Mouse (Mus musculus): ENCODE data around the gene Spata31d1d.
"Not testable (repeated sequence)": the region's sequence is repeated elsewhere in the genome, so short reads cannot be mapped to it uniquely, and the experiment has no call there.

The Spata31d1d gene

GRCm38 (mm10) chr13:59735190-59735589, 3.6 kb upstream of the Spata31d1d start:
- in situ Hi-C loops (cut with MboI; ENCODE audit: unreplicated experiment in 2 of 2): loop anchor here (25.0 kb wide), 2 partner anchors 727 to 1002 kb away; no protein-coding TSS in a partner anchor

- in situ Hi-C loops (cut with MboI; ENCODE audit: unreplicated experiment in 2 of 2): loop anchor here (5.0 to 25.0 kb wide), 3 partner anchors 728 to 1097 kb away; no protein-coding TSS in a partner anchor
Observed at GRCm38 (mm10) chr13:59734347-59734746, 2.8 kb upstream of the Spata31d1d start.

- in situ Hi-C loops (cut with MboI; ENCODE audit: unreplicated experiment in 2 of 2): loop anchor here (5.0 to 25.0 kb wide), 3 partner anchors 728 to 1097 kb away; no protein-coding TSS in a partner anchor
Observed at GRCm38 (mm10) chr13:59733936-59734335, 2.4 kb upstream of the Spata31d1d start.

GRCm38 (mm10) chr13:59728378-59729093, 3.0 kb downstream of the Spata31d1d start:
- in situ Hi-C loops (cut with MboI; ENCODE audit: unreplicated experiment in 2 of 2): loop anchor here (5.0 to 25.0 kb wide), 7 partner anchors 86 to 1094 kb away; no protein-coding TSS in a partner anchor

GRCm38 (mm10) chr13:59726139-59726867, 5.2 kb downstream of the Spata31d1d start:
- in situ Hi-C loops (cut with MboI; ENCODE audit: unreplicated experiment in 2 of 2): loop anchor here (5.0 to 25.0 kb wide), 7 partner anchors 84 to 1092 kb away; no protein-coding TSS in a partner anchor

GRCm38 (mm10) chr13:59722089-59722488, 9.5 kb downstream of the Spata31d1d start:
- in situ Hi-C loops (cut with MboI; ENCODE audit: unreplicated experiment in 2 of 2): loop anchor here in 1 of 2 experiments (10.0 kb wide), 2 partner anchors 287 to 1087 kb away; no protein-coding TSS in a partner anchor

- in situ Hi-C loops (cut with MboI; ENCODE audit: unreplicated experiment in 2 of 2): no loop called here
Observed at GRCm38 (mm10) chr13:59719475-59719874, 12.1 kb downstream of the Spata31d1d start.

- in situ Hi-C loops (cut with MboI; ENCODE audit: unreplicated experiment in 2 of 2): not testable (repeated sequence)
Observed at GRCm38 (mm10) chr13:59718857-59719440, 12.6 kb downstream of the Spata31d1d start.

GRCm38 (mm10) chr13:59713710-59714109, 17.8 kb downstream of the Spata31d1d start:
- in situ Hi-C loops (cut with MboI; ENCODE audit: unreplicated experiment in 2 of 2): no loop called here

- in situ Hi-C loops (cut with MboI; ENCODE audit: unreplicated experiment in 2 of 2): not testable (repeated sequence)
Observed at GRCm38 (mm10) chr13:59711984-59712383, 19.6 kb downstream of the Spata31d1d start, which contains the start of gene Spata31d1b. Spata31d1b (plus strand) TSS chr13:59712284.

GRCm38 (mm10) chr13:59710230-59710629, 21.3 kb downstream of the Spata31d1d start, which contains the start of gene Spata31d1a:
Spata31d1a (minus strand) TSS chr13:59710330.
- in situ Hi-C loops (cut with MboI; ENCODE audit: unreplicated experiment in 2 of 2): no loop called here

- in situ Hi-C loops (cut with MboI; ENCODE audit: unreplicated experiment in 2 of 2): no loop called here
Observed at GRCm38 (mm10) chr13:59704562-59704961, 27.0 kb downstream of the Spata31d1d start.

GRCm38 (mm10) chr13:59703514-59703913, 28.0 kb downstream of the Spata31d1d start:
- in situ Hi-C loops (cut with MboI; ENCODE audit: unreplicated experiment in 2 of 2): no loop called here

- in situ Hi-C loops (cut with MboI; ENCODE audit: unreplicated experiment in 2 of 2): not testable (repeated sequence)
Observed at GRCm38 (mm10) chr13:59700137-59700536, 31.4 kb downstream of the Spata31d1d start.

- in situ Hi-C loops (cut with MboI; ENCODE audit: unreplicated experiment in 2 of 2): no loop called here
Observed at GRCm38 (mm10) chr13:59699131-59699530, 32.4 kb downstream of the Spata31d1d start.

- in situ Hi-C loops (cut with MboI; ENCODE audit: unreplicated experiment in 2 of 2): no loop called here
Observed at GRCm38 (mm10) chr13:59695781-59696180, 35.8 kb downstream of the Spata31d1d start.

GRCm38 (mm10) chr13:59694008-59694407, 37.5 kb downstream of the Spata31d1d start, which contains the start of gene 4921517D22Rik:
4921517D22Rik (minus strand) TSS chr13:59694108.
- in situ Hi-C loops (cut with MboI; ENCODE audit: unreplicated experiment in 2 of 2): no loop called here

GRCm38 (mm10) chr13:59691478-59691877, 40.1 kb downstream of the Spata31d1d start:
- in situ Hi-C loops (cut with MboI; ENCODE audit: unreplicated experiment in 2 of 2): no loop called here

- in situ Hi-C loops (cut with MboI; ENCODE audit: unreplicated experiment in 2 of 2): no loop called here
Observed at GRCm38 (mm10) chr13:59690576-59690975, 41.0 kb downstream of the Spata31d1d start.

GRCm38 (mm10) chr13:59689843-59690242, 41.7 kb downstream of the Spata31d1d start:
- in situ Hi-C loops (cut with MboI; ENCODE audit: unreplicated experiment in 2 of 2): no loop called here

GRCm38 (mm10) chr13:59689313-59689712, 42.2 kb downstream of the Spata31d1d start:
- in situ Hi-C loops (cut with MboI; ENCODE audit: unreplicated experiment in 2 of 2): no loop called here
